Mouse (Mus musculus) adrenal gland, adult (tissue): ENCODE measurements around the gene Gm3183.
"Not testable (repeated sequence)": the region's sequence is repeated elsewhere in the genome, so short reads cannot be mapped to it uniquely, and the experiment has no call there.

Experiments used
- DNase-seq, 2 experiments: peaks; one replicate each; pipeline ENCODE4 v3.0.0; 2022 to 2023; ENCODE audit warnings: low spot score in 1 of 2; ENCODE audit not compliant: inconsistent age in 2 of 2

Gm3183 gene

GRCm38 (mm10) chr5:94865136-94865535, at the start of gene Gm3183:
Gene Gm3183 (plus strand): TSS chr5:94865436.
- DNase-seq = not testable (repeated sequence)
